15 mouse cellular contexts compared by ENCODE assay signal in the genomic region with DNA sequence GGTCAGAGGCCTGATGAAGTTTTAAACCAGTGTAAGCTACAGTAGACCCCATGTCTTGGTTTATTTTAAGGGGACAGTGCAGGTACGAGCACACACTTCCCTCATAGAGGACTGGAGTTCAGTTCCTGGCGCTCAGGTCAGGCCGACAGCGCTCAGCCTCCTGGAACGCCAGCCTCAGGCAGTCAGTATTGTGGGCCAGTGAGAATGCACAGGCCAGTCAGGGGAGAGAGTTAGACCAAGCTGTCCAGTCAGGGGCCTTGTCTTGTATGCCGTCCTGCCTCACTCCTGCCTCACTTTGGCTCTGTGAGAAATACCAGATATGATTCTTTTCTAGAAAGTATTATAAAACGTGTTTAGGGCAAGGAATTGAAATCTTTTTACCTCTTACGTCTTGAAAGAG. TPM values are rescaled to one million over a fixed set of nuclear protein-coding genes. Genes with fewer than 3 reads are reported as not detected.
DNase-seq lines count a peak whose midpoint lies in the region; ATAC-seq and TF ChIP-seq lines count a peak whose summit lies in the region.
"Had no signal": no experiment of that assay in that cellular context is flagged by ENCODE, and none has a peak within 500 bp of the region (broad histone marks: within the 10 kb centered on the region; RNA-seq: fewer than 3 reads in every experiment).

No protein-coding gene starts in this region.

- intact Hi-C loops in heart, postnatal 36 days (cut with DNase I) = no loop called here

- H3K4me2 ChIP-seq in heart, postnatal 0 days (ENCODE audit: low read depth, low read length) = no peak overlapping the region
- H3K4me2 ChIP-seq in liver, embryonic 12.5 days = peak overlapping the region; percentile 59
- H3K4me2 ChIP-seq: embryonic facial prominence, embryonic 15.5 days; hindbrain, embryonic 14.5 days; midbrain, embryonic 15.5 days; neural tube, embryonic 13.5 days had no signal

- no peaks in the 10 kb centered on the region for H3K36me3 ChIP-seq in heart, postnatal 0 days (replicated peaks; ENCODE audit: control insufficient read depth, insufficient read depth, low read length)
- no peaks in the 10 kb centered on the region for H3K36me3 ChIP-seq in ES-Bruce4 (ENCODE audit: control insufficient read depth, insufficient read depth, low read length, poor library complexity, severe bottlenecking)
- no peaks in the 10 kb centered on the region for H3K36me3 ChIP-seq in embryonic facial prominence, embryonic 10.5 days (replicated peaks)
- no peaks in the 10 kb centered on the region for H3K36me3 ChIP-seq in liver, embryonic 12.5 days
- H3K36me3 ChIP-seq: embryonic facial prominence, embryonic 15.5 days; midbrain, embryonic 15.5 days; neural tube, embryonic 13.5 days had no signal

- no peaks in the 10 kb centered on the region for H3K27me3 ChIP-seq in heart, postnatal 0 days (ENCODE audit: control insufficient read depth, insufficient read depth, low read length)
- no peaks in the 10 kb centered on the region for H3K27me3 ChIP-seq in ES-Bruce4 (ENCODE audit: control insufficient read depth, insufficient read depth, low read length, poor library complexity, severe bottlenecking)
- no peaks in the 10 kb centered on the region for H3K27me3 ChIP-seq in embryonic facial prominence, embryonic 10.5 days (replicated peaks; ENCODE audit: low read depth, poor library complexity, severe bottlenecking)
- H3K27me3 ChIP-seq in liver, embryonic 12.5 days (replicated peaks) = peaks cover 17% of the 10 kb centered on the region
- H3K27me3 ChIP-seq: embryonic facial prominence, embryonic 15.5 days; midbrain, embryonic 15.5 days; neural tube, embryonic 13.5 days; Patski had no signal

- no peak overlapping the region for H3K4me3 ChIP-seq in heart, postnatal 0 days (ENCODE audit: low read depth, low read length)
- no peak overlapping the region for H3K4me3 ChIP-seq in ES-Bruce4 (ENCODE audit: low read depth, low read length)
- no peak overlapping the region for H3K4me3 ChIP-seq in embryonic facial prominence, embryonic 10.5 days
- H3K4me3 ChIP-seq in liver, embryonic 12.5 days = no peak overlapping the region
- H3K4me3 ChIP-seq: embryonic facial prominence, embryonic 15.5 days; layer of hippocampus, adult 2 months; midbrain, embryonic 15.5 days; neural tube, embryonic 13.5 days had no signal

- WGBS in heart, postnatal 0 days = 55% methylated on average over 8 of the region's 8 CpGs
- WGBS in embryonic facial prominence, embryonic 10.5 days = 46% methylated on average over 8 of the region's 8 CpGs
- 59% methylated on average over 8 of the region's 8 CpGs for WGBS in liver, embryonic 12.5 days (ENCODE audit: insufficient replicate concordance)

- TF ChIP-seq CTCF in heart, postnatal 0 days (IDR thresholded peaks at IDR 0.05; ENCODE audit: low read depth) = no peak
- no peak for TF ChIP-seq CTCF in ES-Bruce4 (IDR thresholded peaks at IDR 0.05; ENCODE audit: low read depth, low read length)

- no peaks in the 10 kb centered on the region for H3K9me3 ChIP-seq in heart, postnatal 0 days (replicated peaks; ENCODE audit: control insufficient read depth, low read length)
- no peaks in the 10 kb centered on the region for H3K9me3 ChIP-seq in ES-Bruce4 (replicated peaks; ENCODE audit: control insufficient read depth, insufficient read depth, low read length, poor library complexity, severe bottlenecking)
- 0 out of 2 replicates have a peak, but pooled peaks cover 4% of the 10 kb centered on the region for H3K9me3 ChIP-seq in embryonic facial prominence, embryonic 10.5 days
- peaks cover 6% of the 10 kb centered on the region for H3K9me3 ChIP-seq in liver, embryonic 12.5 days (replicated peaks)
- H3K9me3 ChIP-seq: embryonic facial prominence, embryonic 15.5 days; midbrain, embryonic 15.5 days had no signal

- no peak for DNase-seq in heart, postnatal 0 days (ENCODE audit: low spot score)
- DNase-seq in heart, postnatal 36 days = no peak
- no peak for DNase-seq in embryonic facial prominence, embryonic 10.5 days (ENCODE audit: low spot score)
- no peak for DNase-seq in adrenal gland, postnatal 36 days
- DNase-seq in ovary, adult 18-20 months (ENCODE audit: low spot score) = no peak
- DNase-seq: cerebellum, adult 9-11 months had no signal

- no peak for ATAC-seq in heart, postnatal 0 days (ENCODE audit: insufficient read depth, low read depth)
- ATAC-seq in liver, embryonic 12.5 days = no peak
- ATAC-seq: lung, postnatal 0 days; midbrain, embryonic 15.5 days; Patski had no signal

- H3K27ac ChIP-seq in heart, postnatal 0 days (ENCODE audit: low read depth) = peak overlapping the region; percentile 13; the same call in 1 of the 2 replicates
- peak overlapping the region; percentile 98 for H3K27ac ChIP-seq in ES-Bruce4 (ENCODE audit: insufficient read depth, low read length)
- H3K27ac ChIP-seq in embryonic facial prominence, embryonic 10.5 days (replicated peaks) = peak overlapping the region; percentile 60; the same call in 1 of the 2 replicates
- peak overlapping the region; percentile 99 for H3K27ac ChIP-seq in liver, embryonic 12.5 days
- H3K27ac ChIP-seq: embryonic facial prominence, embryonic 15.5 days; hindbrain, embryonic 14.5 days; layer of hippocampus, adult 2 months; midbrain, embryonic 15.5 days; neural tube, embryonic 13.5 days had no signal

- H3K9ac ChIP-seq in heart, postnatal 0 days (replicated peaks; ENCODE audit: low read depth, low read length) = no peak overlapping the region
- H3K9ac ChIP-seq in ES-Bruce4 (ENCODE audit: low read depth, poor library complexity, severe bottlenecking) = no peak overlapping the region
- H3K9ac ChIP-seq in liver, embryonic 12.5 days = peak overlapping the region; percentile 85
- H3K9ac ChIP-seq: embryonic facial prominence, embryonic 15.5 days; hindbrain, embryonic 14.5 days; midbrain, embryonic 15.5 days; neural tube, embryonic 13.5 days had no signal

- TF ChIP-seq EP300 in heart, postnatal 0 days (IDR thresholded peaks at IDR 0.05; ENCODE audit: low read depth) = no peak
- TF ChIP-seq EP300 in ES-Bruce4 (IDR thresholded peaks at IDR 0.05; ENCODE audit: insufficient read depth, low read depth, low read length) = peak; percentile 70; the same call in 1 of the 2 replicates

- TF ChIP-seq POLR2A in ES-Bruce4 (IDR thresholded peaks at IDR 0.05; ENCODE audit: insufficient read depth, low read length) = no peak

- peaks cover 26% of the 10 kb centered on the region for H3K4me1 ChIP-seq in heart, postnatal 0 days (ENCODE audit: control insufficient read depth, insufficient read depth)
- H3K4me1 ChIP-seq in ES-Bruce4 (ENCODE audit: control insufficient read depth, insufficient read depth, low read length) = peaks cover 3% of the 10 kb centered on the region
- H3K4me1 ChIP-seq in embryonic facial prominence, embryonic 10.5 days = peaks cover 67% of the 10 kb centered on the region
- peaks cover 90% of the 10 kb centered on the region for H3K4me1 ChIP-seq in liver, embryonic 12.5 days

RNA-seq across cellular contexts. Expression of a gene that starts 42.5 kb away (rescaled TPM):
- 58.4 and 81.0 TPM in 2 replicates for total RNA-seq in heart, postnatal 0 days (2014; rRNA removed; ENCODE audit: low replicate concordance)
- 28.6 and 29.2 TPM in 2 replicates for polyA plus RNA-seq in heart, postnatal 0 days (2015; fragmentation: Nextera tagmentation; extraction: Ambion mirVana)
- total RNA-seq in heart, postnatal 36 days (2021) = 10 to 100 TPM; 22.3 to 36.3 TPM
- polyA plus RNA-seq in ES-Bruce4 (2011; ENCODE audit: insufficient read depth, insufficient read length, low read depth, missing spikeins) = 348 and 350 TPM in 2 replicates
- 31.6 and 33.2 TPM in 2 replicates for polyA plus RNA-seq in embryonic facial prominence, embryonic 10.5 days (2016; fragmentation: Nextera tagmentation; extraction: Ambion mirVana)
- 112 and 114 TPM in 2 replicates for polyA plus RNA-seq in liver, embryonic 12.5 days (2016; fragmentation: Nextera tagmentation; extraction: Ambion mirVana)
- 100 to 1,000 TPM; 162 to 206 TPM for total RNA-seq in adrenal gland, postnatal 36 days (2021)

Comparison
In these comparisons a context has a peak if more than half of its experiments do, and no peak if none do; other contexts are left out.
1. H3K27ac ChIP-seq: peak in every context shown above with its lines; median percentile 99 in liver, embryonic 12.5 days; 98 in ES-Bruce4; 60 in embryonic facial prominence, embryonic 10.5 days; 13 in heart, postnatal 0 days.